Mouse (Mus musculus): ENCODE measurements at regions not wholly inside any gene's neighbourhood (a gene's known extent, or its start where the extent isn't known, plus 50 kb on each side); places are given as distances from the start of the nearest gene placed in this dataset.

DNA sequence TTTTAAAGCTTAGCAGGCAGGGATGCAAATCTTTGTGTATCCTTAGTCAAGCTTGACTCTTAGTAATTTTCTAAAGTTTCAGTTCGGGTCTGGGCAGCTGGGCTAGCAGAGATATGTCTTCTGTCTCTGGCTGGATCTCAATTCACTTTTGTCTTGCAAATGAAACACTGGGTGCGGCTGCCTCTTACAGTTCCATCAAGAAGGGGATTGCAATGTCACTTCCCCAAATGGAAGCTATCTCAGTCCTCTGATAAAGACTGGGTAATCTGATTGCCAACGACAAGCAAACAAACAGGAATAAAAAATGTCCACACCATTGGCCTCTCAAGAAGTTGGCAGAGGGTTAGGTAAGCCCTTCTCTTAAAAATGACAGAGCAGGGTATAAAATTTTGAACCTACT is 314.1 kb upstream of the Fam19a5 start:
- TF ChIP-seq CTCF (IDR thresholded peaks at IDR 0.05; ENCODE audit: control insufficient read depth, insufficient read depth, insufficient replicate concordance, low read depth, low read length), result no peak
- no peak for TF ChIP-seq POLR2A (IDR thresholded peaks at IDR 0.05; ENCODE audit: control insufficient read depth, low read depth, low read length)

Data from testis, adult 2 months (tissue).